Mouse (Mus musculus): ENCODE measurements around the gene Zfp715. TPM values are rescaled to one million over a fixed set of nuclear protein-coding genes. Genes with fewer than 3 reads are reported as not detected.

Gene Zfp715
- polyA plus RNA-seq (2012; rRNA removed) (2.3 and 3.9 TPM in 2 replicates), polyA plus RNA-seq (2014; fragmentation: Nextera tagmentation; extraction: Ambion mirVana) (5.2 and 5.4 TPM in 2 replicates)

- ATAC-seq (ENCODE audit: insufficient read depth) (peak; percentile 89), DNase-seq (ENCODE audit: low read depth in 3 of 3, low spot score in 3 of 3) (peak; percentile 82 to 87 (median 85))
- Histone ChIP-seq H3K4me3 (ENCODE audit: insufficient read depth in 1 of 2, low read depth in 2 of 2, low read length in 2 of 2) (peak within 1 kb of the TSS; percentile 69 to 95), H3K4me2 (ENCODE audit: low read depth) (peak within 1 kb of the TSS; percentile 64), H3K27ac (peak within 1 kb of the TSS; percentile 38), H3K36me3 (replicated peaks; ENCODE audit: control insufficient read depth, insufficient read depth, low read depth) (no peaks in the 10 kb centered on the region; the same call in 1 of the 2 replicates), H3K9ac (replicated peaks) (peak within 1 kb of the TSS; percentile 71), H3K27me3 (ENCODE audit: control insufficient read depth, insufficient read depth, low read length) (no peaks in the 10 kb centered on the region), H3K9me3 (ENCODE audit: control insufficient read depth, low read length) (no peaks in the 10 kb centered on the region), H3K4me1 (replicated peaks; ENCODE audit: control insufficient read depth in 2 of 2, insufficient read depth in 2 of 2, low read length in 1 of 2) (peaks cover 7 to 16% of the 10 kb centered on the region in 2 experiments)
- WGBS (ENCODE audit: insufficient replicate concordance), result under 1% methylated on average over 33 of the region's 33 CpGs
- TF ChIP-seq EP300 (IDR thresholded peaks at IDR 0.05; ENCODE audit: low read depth) (no peak), CTCF (IDR thresholded peaks at IDR 0.05; ENCODE audit: low read depth) (no peak)
Measured at GRCm38 (mm10) chr7:43313013-43313428, at the start of gene Zfp715. Zfp715 (minus strand) TSS chr7:43313294.

DNA sequence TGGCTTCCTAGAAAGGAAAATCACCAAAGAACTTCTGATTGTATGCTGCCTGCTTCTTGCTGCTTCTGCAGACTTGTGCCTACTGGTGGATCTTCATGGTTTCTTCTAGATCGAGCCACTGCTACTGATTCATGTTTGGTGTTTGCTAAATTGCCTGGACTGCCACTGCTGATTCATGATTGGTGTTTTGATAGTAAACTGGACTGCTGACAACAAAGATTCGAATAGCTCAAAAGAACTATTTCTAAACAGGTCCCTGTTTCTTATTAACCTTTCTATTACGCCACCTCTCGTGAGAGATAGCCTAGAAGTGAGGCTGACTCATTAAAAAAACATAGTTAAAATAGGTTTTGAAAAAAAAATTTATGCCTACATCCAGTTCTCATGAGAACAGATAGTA, 48.9 kb upstream of the Zfp715 start:
- Histone ChIP-seq H3K4me3 (ENCODE audit: insufficient read depth in 1 of 2, low read depth in 2 of 2, low read length in 2 of 2) (no peak overlapping the region), H3K9me3 (ENCODE audit: control insufficient read depth, low read length) (no peaks in the 10 kb centered on the region), H3K9ac (replicated peaks) (no peak overlapping the region), H3K27me3 (ENCODE audit: control insufficient read depth, insufficient read depth, low read length) (no peaks in the 10 kb centered on the region), H3K36me3 (replicated peaks; ENCODE audit: control insufficient read depth, insufficient read depth, low read depth) (no peaks in the 10 kb centered on the region), H3K27ac (no peak overlapping the region), H3K4me1 (replicated peaks; ENCODE audit: control insufficient read depth in 2 of 2, insufficient read depth in 2 of 2, low read length in 1 of 2) (0 out of 4 replicates have a peak, but pooled peaks cover 0 to 2% of the 10 kb centered on the region in 2 experiments), H3K4me2 (ENCODE audit: low read depth) (no peak overlapping the region)
- WGBS (ENCODE audit: insufficient replicate concordance), result 41% methylated on average over 4 of the region's 4 CpGs
- no peak for TF ChIP-seq CTCF (IDR thresholded peaks at IDR 0.05; ENCODE audit: low read depth)
- no peak for TF ChIP-seq EP300 (IDR thresholded peaks at IDR 0.05; ENCODE audit: low read depth)
- DNase-seq (ENCODE audit: low read depth in 3 of 3, low spot score in 3 of 3) (no peak), ATAC-seq (ENCODE audit: insufficient read depth) (no peak)

DNA sequence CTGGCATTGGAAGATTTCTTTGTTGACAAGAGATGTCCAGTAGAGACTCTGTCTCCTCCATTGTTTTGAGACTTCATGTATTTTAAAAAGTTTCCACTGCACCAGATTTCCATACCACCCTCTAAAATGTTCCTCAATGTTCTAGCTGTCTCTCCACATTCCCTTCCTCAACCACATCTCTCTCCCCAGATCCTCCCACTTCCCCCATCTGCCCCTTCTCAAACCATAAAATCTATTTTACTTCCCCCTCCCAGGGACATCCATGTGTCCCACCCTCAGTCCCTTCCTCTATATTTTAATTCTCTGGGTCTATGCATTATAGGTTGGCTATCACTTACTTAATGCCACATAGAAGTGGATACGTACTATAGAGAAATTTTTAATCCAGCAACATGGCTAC, 48.3 kb upstream of the Zfp715 start:
- Histone ChIP-seq H3K4me2 (ENCODE audit: low read depth) (no peak overlapping the region), H3K9me3 (ENCODE audit: control insufficient read depth, low read length) (no peaks in the 10 kb centered on the region), H3K9ac (replicated peaks) (no peak overlapping the region), H3K4me1 (replicated peaks; ENCODE audit: control insufficient read depth in 2 of 2, insufficient read depth in 2 of 2, low read length in 1 of 2) (0 out of 4 replicates have a peak, but pooled peaks cover 0 to 2% of the 10 kb centered on the region in 2 experiments), H3K36me3 (replicated peaks; ENCODE audit: control insufficient read depth, insufficient read depth, low read depth) (no peaks in the 10 kb centered on the region), H3K27ac (no peak overlapping the region), H3K4me3 (ENCODE audit: insufficient read depth in 1 of 2, low read depth in 2 of 2, low read length in 2 of 2) (no peak overlapping the region), H3K27me3 (ENCODE audit: control insufficient read depth, insufficient read depth, low read length) (no peaks in the 10 kb centered on the region)
- ATAC-seq (ENCODE audit: insufficient read depth) (no peak), DNase-seq (ENCODE audit: low read depth in 3 of 3, low spot score in 3 of 3) (no peak)
- TF ChIP-seq EP300 (IDR thresholded peaks at IDR 0.05; ENCODE audit: low read depth) (no peak), CTCF (IDR thresholded peaks at IDR 0.05; ENCODE audit: low read depth) (no peak)
- WGBS (ENCODE audit: insufficient replicate concordance), result 82% methylated on average over 1 of the region's 1 CpGs

- Histone ChIP-seq H3K4me1 (replicated peaks; ENCODE audit: control insufficient read depth in 2 of 2, insufficient read depth in 2 of 2, low read length in 1 of 2) (peaks cover 0 to 11% of the 10 kb centered on the region in 2 experiments; a peak in 2 of 4 replicates), H3K9ac (replicated peaks) (no peak overlapping the region), H3K27me3 (ENCODE audit: control insufficient read depth, insufficient read depth, low read length) (no peaks in the 10 kb centered on the region), H3K4me3 (ENCODE audit: insufficient read depth in 1 of 2, low read depth in 2 of 2, low read length in 2 of 2) (no peak overlapping the region), H3K36me3 (replicated peaks; ENCODE audit: control insufficient read depth, insufficient read depth, low read depth) (no peaks in the 10 kb centered on the region), H3K4me2 (ENCODE audit: low read depth) (no peak overlapping the region), H3K27ac (no peak overlapping the region), H3K9me3 (ENCODE audit: control insufficient read depth, low read length) (no peaks in the 10 kb centered on the region)
- TF ChIP-seq CTCF (IDR thresholded peaks at IDR 0.05; ENCODE audit: low read depth), result no peak
- 73% methylated on average over 3 of the region's 3 CpGs for WGBS (ENCODE audit: insufficient replicate concordance)
- DNase-seq (ENCODE audit: low read depth in 3 of 3, low spot score in 3 of 3) (no peak), ATAC-seq (ENCODE audit: insufficient read depth) (no peak)
Measured at GRCm38 (mm10) chr7:43358556-43358955, 45.5 kb upstream of the Zfp715 start.

- Histone ChIP-seq H3K4me3 (ENCODE audit: insufficient read depth in 1 of 2, low read depth in 2 of 2, low read length in 2 of 2) (no peak overlapping the region), H3K9ac (replicated peaks) (no peak overlapping the region), H3K27me3 (ENCODE audit: control insufficient read depth, insufficient read depth, low read length) (no peaks in the 10 kb centered on the region), H3K36me3 (replicated peaks; ENCODE audit: control insufficient read depth, insufficient read depth, low read depth) (no peaks in the 10 kb centered on the region), H3K27ac (no peak overlapping the region), H3K9me3 (ENCODE audit: control insufficient read depth, low read length) (no peaks in the 10 kb centered on the region), H3K4me1 (replicated peaks; ENCODE audit: control insufficient read depth in 2 of 2, insufficient read depth in 2 of 2, low read length in 1 of 2) (peaks cover 3 to 18% of the 10 kb centered on the region in 2 experiments; a peak in 3 of 4 replicates), H3K4me2 (ENCODE audit: low read depth) (no peak overlapping the region)
- ATAC-seq (ENCODE audit: insufficient read depth) (no peak; the same call in 1 of the 2 replicates), DNase-seq (ENCODE audit: low read depth in 3 of 3, low spot score in 3 of 3) (no peak)
- WGBS (ENCODE audit: insufficient replicate concordance), result 8% methylated on average over 12 of the region's 12 CpGs
- TF ChIP-seq EP300 (IDR thresholded peaks at IDR 0.05; ENCODE audit: low read depth) (no peak), CTCF (IDR thresholded peaks at IDR 0.05; ENCODE audit: low read depth) (no peak)
Measured at GRCm38 (mm10) chr7:43354893-43355835, 42.1 kb upstream of the Zfp715 start.

Data from liver, embryonic 14.5 days (tissue).